Mouse (Mus musculus) megakaryocyte, embryonic 14.5 days (primary cell): ENCODE measurements around the gene B4galnt3.

Source experiments
- FLI1 ChIP-seq: IDR thresholded peaks from 2 replicates; pipeline ENCODE4 v1.6.1; 2012; ENCODE audit warnings: low read length, inconsistent platforms, mixed read lengths
- GATA1 ChIP-seq: IDR thresholded peaks from 3 replicates; pipeline ENCODE4 v1.6.1; 2012; ENCODE audit warnings: mixed read lengths, low read length, inconsistent platforms, borderline replicate concordance

DNA sequence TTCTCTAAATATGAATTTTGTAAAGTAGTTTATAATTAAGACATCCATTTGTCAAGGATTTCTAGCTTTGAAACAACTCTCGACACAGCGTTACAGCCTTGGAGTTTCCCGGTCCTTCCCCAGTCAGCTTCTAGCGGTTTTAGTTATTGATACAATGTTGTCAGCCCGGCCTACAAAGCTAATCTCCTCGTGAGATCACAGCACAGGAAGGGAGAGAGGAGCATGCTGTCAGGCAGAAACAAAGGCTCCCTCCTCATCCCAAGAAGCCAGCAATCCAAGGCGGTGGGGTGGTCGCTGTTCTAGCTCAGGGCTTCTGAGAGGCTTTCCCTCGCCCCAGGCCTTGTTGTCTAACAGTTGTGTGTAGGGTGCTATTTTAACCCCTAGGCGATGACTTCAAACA is 100.1 kb downstream of the B4galnt3 start:
- TF ChIP-seq GATA1 (no peak), FLI1 (no peak)
